Mouse (Mus musculus) 416B (cell line): ENCODE results near the gene Evi5.

Experiments
- DNase-seq: peaks from one replicate; pipeline ENCODE4 v3.0.0; 2011; ENCODE audit warnings: low read depth

The Evi5 gene

DNA sequence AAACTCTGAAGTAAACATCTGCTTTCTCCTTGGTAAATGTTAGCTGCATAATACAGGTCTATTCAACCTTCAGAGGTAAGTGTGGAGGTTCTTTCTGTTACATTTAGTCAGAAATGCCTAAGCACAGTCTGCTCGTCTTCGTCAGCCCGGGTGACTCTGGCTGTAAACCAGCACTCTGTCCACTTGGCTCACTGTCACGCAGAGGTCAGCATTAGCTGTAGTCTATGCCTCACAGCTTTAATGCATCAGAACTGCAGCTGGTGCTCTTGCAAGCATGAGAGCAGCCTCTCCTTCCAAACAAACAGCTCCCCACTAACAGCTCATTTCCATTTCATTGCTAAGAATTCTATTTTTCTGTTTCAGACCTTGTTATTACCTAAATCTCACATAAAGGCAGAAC is 67.4 kb downstream of the Evi5 start:
- DNase-seq, result no peak

DNA sequence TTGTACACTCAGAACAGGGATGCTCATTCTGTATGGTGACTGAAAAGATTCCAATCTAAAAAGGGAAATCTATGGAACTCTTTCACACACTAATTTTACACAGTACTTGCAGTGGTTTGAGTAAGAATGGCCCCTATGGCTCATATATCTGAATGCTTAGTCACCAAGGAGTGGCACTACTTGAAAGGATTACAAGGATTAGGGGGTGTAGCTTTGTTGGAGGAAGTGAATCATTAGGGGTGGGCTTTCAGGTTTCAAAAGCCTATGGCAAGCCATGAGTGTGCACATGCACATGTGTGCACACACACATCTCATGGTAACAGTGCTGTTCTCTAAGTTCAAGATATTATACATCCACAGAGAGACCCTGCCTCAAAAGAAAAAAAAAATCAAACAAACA is 72.3 kb downstream of the Evi5 start:
- DNase-seq, result peak; percentile 60

DNA sequence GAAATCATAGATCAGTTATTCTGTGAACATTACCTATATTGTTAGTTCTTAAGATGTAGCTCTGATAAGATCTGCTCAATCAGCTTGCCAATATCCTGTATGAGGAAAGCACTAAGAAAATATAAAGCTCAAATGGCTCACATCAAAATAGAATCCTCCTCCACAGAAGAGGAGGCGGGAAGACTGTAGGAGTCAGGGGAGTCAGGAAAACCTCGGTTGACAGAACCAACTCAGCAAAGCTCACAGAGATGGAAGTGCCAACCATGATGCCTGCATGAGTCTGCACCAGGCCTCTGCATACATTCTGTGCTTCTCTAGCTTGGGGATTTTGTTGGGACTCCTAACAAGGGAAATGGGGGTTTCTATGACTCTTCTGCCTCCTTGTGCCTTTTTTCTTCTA is 73.7 kb downstream of the Evi5 start:
- no peak for DNase-seq

DNA sequence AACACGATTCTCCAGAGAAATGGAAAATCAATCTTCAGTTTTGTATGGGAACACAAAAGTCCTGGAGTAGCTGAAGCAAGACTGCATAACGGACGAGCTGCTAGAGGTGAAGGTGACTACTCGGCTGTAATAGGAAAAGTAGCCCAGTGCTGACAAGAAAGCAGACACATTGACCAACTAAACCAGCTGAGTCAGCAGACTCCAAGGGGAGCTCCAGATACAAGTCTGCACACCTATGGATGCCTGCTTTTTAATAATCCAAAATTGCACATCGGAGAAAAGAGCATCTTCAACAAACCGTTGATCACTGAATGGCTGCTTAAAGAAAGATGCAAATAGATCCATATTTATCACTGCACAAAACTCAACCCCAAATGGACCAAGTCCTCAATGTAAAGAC is 76.6 kb downstream of the Evi5 start:
- DNase-seq, result no peak

DNA sequence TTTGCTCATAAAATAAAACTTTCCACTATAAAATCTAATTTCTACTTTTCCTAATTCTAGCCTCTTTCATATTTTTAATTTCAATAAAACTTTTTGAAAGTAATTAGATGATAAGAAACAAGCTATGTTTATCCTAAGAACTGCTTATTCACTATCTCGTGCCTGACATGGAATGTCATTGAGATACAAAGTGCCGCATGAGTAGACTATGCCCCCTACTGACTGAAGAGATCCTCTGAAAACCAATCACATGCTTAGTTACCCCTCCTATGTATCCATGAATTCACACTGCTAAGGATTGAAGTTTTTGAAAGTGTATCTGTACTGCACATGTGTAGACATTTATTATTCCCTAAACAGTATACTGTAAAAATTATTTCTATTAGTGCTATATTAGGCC is 81.0 kb downstream of the Evi5 start:
- peak; percentile 59 for DNase-seq

DNA sequence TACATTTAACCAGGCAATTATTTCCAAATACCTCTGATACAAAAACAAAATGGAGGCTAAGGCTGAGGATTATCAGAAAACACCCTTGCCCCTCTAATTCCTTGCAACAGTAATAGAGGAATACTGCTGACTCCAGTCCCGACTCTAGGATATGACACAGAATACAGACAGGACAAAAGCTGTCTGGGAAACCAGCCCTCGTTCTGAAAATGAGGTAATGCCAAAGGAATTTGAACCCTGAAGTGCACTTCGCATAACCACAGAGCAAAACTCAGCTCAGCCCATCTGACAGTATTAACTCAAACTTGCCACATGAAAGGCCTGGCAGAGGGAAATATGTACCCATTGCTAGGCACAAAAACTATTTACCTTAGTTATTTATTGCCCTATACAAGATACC is 81.6 kb downstream of the Evi5 start:
- DNase-seq, result no peak

DNA sequence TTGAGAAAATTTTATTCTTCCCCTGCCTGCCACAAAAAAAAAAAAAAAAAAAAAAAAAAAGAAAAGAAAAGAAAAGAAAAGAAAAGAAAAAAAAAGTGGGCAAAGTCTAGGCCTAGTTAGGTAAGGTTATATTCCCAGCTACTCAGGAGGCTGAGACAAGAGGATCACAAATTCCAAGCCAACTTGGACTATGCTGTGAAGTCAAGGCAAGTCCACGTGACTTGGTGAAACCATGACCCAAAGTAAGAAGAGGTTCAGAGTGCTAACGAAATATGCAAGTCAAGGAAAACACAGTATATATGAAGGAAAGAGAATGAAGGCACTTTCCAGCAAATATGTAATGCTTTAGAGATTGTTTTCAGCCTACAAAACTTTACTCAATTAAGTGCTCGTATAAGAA is 82.4 kb downstream of the Evi5 start:
- DNase-seq, result no peak

DNA sequence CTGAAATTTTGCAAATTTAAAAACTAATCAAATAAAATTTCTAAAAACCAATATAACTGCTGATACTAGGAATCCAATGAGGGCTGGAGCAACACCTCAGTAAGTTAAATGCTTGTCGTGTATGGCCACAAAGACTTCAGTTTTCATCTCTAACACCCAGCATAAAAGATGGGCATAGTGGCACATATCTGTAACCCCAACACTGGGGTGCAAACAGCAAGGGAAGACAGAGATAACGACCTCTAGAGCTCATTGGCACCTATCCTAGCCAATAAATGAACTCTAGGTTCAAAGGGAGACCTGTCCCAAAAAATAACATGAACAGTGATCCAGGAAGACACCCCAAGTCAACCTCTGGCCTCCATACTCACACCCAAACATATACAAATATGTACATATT is 82.9 kb downstream of the Evi5 start:
- DNase-seq, result no peak

DNA sequence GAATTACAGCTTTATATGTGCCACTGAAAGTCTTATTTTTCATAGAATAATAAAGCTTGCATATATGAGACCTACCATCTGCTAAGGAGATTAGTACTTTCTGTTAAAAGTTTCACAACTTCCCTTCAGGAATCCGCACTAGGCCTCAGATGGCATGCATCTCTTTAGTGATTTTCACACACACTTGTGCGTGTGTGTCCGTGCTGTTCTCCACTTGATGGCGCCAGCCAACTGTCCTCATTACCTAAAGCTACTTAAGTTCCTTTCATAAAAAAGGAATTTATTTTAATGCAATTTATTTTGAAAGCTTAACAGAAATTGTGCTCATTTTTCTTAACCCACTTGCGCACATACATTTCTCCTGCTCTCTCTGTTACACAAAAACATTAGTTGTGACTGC is 85.4 kb downstream of the Evi5 start:
- peak; percentile 83 for DNase-seq

DNA sequence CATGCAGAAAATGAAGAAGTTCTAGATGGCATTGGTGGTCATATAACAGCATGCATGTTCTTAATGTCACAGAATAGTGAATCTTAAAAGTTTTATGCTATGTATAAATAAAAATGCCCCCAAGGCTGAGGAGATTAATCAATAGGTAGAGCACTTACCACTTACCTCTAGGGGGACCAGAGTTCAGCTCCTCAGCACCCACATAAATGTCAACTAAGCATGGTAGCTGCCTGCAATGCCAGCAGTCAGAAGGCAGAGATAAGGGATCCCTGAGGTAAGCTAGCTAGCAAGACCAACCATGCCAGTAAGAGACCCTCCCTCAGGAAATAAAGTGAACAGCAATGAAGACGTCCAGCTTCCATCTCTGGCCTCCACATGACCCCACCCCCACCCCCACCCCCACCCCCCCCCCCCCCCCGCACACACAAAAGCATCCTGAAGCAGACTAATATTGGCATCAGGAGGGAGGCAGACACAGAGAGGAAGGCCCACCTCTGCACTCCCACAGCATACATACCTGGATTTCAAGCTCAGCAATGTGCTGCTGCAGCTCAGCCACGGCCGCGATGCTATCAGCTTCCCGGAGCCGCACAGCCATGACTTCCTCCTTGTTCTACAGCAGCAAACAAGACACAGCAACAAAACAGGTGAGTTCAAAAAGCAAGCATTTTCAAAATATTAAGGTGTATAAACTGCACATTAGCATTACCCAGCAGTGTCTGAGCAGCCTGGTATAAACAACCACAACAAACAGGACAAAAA is 87.0 kb downstream of the Evi5 start:
- no peak for DNase-seq

DNA sequence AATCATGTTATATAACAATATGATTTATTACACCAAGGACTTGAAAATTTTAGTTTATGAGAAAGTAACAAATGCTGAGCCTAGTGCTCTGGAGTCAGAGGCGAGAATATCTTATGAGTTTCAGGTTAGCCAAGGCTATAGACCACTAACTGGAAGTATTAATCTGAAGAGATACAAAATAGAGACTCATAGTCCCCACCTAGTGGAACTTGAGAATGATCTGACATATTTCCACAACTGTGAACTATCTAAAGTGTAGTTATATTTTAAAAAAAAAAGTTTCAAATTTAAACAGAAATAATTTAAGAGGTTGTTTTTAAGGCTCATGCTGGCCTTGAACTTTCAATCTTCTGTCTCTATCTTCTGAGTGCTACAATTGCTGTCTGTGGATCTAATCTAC is 92.5 kb downstream of the Evi5 start:
- DNase-seq, result peak; percentile 72

DNA sequence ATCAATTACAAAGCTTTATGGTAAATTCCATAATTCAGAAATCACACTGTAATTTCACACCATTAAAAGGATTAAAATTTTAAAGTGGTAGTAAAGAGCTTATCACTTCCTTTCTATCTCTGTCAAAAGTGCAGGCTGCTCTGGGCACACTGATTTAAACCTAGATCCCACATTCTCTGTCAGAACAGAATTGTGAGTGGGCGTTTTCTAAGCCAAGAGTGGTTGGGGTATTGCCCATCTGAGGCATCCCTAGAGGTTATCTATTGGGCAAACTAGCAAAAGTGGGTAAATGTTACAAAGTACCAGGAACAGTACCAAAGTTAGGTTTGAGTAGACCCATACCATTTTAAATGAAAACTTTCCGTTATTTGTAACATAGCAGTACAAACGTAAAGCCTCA is 96.1 kb downstream of the Evi5 start:
- DNase-seq, result no peak

DNA sequence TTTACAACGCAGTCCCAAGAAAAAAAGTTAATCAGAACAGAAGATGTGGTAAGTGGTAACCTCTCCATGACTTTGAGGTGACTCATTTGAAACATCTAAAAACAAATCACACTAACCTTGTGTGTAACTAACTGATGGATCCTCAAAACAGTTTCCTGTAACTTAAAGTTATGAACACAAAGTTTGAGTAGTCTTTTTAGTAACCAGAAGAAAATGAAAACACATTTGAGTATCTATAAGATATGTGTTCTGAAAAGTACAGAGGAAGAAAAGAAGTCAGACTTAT is 97.4 kb downstream of the Evi5 start:
- DNase-seq, result peak; percentile 59

DNA sequence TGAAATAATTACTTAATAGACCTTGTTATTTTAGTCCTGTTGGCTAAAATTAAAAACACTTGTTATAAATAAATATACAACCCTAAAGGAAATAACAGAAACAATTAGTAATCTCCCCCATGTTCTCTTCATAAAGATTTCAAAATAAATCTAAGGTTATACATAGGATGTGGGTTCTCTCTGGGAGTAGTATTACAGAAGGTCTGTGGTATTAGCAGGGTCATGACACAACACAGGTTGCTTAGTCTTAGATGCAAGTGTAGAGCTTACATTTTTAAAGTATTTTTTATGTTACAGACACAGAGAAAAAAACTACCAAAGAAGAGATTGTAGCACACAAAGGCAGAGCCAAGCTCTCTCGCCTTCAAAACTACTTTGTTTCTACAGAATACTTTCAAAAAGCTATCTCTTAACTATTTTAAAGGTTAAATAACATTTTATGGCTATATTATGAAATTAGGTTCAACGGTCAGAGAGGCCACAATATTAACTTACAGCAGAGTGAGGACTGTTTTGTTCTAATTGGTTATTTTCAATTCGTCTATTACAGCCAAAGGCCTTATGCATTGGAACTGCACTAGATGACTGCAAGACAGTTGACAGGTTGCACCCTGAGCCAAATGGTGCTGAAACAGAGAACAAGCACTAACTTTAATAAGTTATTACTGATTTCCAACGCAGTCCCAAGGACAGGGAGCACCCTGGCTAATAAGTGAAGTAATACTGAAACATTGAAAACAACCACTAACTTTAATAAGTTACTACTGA is 97.9 kb downstream of the Evi5 start:
- peak; percentile 85 for DNase-seq

DNA sequence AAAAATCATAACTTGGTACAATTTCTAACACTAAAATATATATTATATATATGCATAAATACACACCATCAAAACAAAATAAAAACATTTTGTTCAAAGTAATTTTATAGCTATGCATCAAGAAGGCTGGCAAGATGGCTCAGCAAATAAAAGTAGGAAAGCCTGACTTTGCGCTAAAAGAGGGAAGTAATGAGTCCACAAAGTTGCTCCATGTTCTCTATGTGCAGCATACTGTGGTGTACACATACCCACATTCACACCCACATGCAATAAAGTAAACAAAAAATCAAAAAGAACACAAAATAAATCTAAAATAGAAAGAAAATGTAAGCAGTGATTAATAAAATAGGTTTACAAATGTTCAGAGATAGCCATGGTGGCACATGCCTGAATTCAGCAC is 99.0 kb downstream of the Evi5 start:
- DNase-seq, result no peak

DNA sequence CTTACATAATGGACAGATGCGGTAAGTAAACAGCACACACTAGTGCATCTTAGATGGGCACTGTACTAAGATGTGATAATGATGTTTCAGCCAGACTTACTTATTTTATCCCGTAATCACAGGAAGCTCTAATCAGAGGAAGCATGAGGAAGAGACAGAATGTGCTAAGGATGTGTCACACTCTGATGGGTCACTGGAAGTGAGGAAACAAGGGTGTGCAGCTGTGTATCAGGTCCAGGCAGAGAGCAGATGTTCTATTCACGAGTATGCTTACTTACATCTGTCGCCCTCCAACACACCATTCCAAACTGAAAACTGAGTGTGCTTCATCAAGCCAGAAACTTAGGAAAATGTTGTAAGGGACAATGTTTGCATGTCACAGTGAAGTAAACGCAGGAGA is 102.9 kb downstream of the Evi5 start:
- DNase-seq, result peak; percentile 86

DNA sequence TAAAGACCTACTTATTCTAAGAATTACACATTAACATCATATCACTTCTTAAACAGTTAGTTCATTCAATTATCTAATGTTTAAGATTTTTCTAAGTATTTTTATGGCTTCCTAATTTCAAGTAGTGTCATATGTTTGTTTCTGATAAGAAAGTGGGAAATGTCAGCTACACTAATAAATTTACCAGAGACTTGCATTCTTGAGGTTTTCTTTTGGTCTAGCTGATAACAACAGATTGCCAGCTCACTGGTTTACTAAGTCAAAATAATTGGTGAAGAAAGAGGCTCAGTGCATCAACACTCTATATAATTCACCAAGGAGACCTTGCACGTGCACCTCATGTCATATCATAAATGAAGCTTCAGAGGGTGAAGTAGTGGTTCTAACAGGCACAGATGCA is 106.7 kb downstream of the Evi5 start:
- DNase-seq, result peak; percentile 76

DNA sequence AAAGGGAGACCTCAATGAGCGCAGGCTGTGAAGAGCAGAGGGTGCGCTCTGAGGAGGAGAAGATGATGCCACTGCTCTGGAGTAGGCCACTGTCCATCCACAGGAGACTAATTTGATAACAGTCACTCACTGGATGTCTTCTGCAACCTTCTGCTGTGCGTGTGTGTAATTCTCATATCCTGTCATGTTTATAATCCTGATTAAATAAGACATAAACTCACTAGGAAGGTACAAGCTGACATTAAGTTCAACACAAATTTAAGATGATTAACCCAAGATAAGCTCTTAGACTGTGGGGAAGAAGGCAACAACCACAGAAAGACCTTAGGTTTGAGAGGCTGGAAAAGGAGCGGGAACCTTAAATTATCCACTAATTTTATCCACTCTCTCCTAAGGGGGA is 109.0 kb downstream of the Evi5 start:
- DNase-seq, result no peak

DNA sequence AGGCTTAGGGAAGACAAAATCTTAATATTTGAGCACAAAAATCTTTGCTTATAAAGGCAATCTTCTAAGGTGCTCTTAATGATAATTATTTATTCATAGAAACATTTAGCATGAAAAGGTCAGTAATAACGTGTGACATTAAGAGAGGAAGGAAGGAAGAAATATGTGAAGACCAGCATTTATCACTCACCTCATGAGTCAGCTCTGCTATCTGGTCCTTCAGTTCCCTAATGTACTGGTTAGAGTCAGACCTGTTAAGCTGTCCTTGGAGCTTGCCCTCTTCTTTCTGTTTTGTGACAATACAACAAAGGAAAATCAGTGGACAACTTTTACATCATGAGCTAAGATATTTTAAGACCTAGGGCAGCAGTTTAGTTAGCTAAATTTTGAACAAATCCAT is 110.4 kb downstream of the Evi5 start:
- peak; percentile 49 for DNase-seq

DNA sequence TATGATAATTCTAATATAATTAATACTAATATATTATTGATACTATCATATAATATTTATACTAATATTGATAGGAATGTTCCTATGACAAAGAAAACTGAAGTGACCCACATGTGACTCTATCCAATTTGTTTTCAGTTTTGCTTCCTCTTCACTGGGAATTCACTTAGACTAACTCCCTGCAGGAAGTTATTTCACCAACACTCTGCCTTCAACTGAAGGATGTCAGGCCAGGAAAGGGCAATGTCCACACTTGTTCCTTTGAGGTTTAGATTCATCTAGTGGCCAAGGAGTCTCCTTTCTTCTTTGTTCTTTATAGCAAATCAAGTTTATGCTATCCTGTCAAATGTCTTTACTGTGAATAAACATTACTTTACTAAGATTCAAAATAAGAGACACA is 111.2 kb downstream of the Evi5 start:
- DNase-seq, result peak; percentile 69

DNA sequence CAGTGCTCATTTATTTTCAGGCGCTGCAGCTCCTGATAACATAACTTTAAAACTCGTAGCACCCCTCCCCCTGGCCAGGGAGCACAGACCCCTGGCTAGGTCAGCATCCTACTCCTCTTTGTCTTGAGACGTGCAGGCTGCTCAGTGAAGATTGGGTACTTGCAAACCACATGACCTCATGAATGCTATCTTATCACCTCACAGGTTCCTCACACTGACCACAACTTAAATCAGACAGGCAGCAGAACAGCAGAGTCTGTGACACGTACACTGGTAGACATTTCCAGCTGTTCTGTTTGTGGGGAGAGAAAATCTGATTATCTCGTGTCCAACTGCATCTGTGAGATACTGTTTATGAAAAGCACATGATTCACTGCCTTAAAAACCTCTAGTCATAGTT is 115.8 kb downstream of the Evi5 start:
- DNase-seq, result peak; percentile 100

DNA sequence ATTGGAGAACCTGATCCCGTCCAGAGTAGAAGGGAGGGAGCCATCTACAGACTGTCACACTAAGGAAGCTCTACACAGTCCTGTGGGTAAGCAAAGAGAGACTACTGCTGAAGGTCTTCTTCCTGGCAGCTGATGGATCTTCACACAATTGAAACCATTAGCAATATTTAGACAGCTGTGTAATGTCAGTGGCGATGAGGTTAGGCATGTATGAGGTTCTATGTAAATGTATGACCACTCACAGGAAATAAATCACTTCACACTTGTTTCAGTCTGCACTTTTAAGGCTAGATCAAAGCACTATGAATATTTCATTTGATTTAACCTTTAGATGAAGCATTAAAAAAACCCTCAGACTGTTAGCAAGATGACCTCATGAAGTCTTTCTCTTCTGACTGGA is 118.8 kb downstream of the Evi5 start:
- DNase-seq, result no peak

DNA sequence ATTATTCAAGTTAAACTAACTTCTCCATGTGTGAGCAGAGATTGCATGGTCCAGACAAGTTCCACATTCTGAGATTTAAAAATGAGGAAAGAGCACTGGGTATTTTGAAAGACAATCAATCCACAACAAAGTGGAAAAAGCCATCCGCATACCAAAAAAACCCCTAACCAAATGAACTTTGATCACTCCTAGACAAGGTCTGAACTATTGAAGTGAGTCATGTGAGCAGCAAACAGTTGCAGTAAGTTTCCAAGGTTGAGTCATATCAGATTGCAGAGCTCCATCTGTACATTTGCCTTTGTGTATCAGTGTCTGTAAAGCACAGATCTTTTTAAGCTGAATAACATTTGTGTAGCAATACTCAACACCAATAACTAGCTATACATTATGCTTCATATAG is 120.2 kb downstream of the Evi5 start:
- DNase-seq, result peak; percentile 86

DNA sequence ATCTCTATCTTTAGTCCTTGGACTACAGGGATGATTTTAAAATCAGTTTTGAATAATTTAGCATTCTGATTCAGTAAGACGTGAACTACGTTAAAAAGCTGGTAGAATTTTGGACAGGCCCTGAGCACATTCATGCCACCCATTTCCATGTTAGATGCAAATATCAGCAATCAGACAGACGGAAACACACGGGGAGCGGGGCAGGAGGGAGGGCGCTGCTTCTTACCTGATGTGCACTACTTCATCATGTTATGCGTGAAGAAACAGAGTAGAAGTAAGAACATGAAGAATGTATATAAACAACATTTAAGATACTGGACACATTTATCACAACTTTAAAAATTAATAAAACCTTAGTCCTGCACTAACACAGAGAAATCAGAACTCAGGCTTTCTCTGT is 121.3 kb downstream of the Evi5 start:
- DNase-seq, result no peak
